Mouse (Mus musculus) kidney, postnatal 10 days (tissue): ENCODE results near the gene Fos.
"Not testable (repeated sequence)": the region's sequence is repeated elsewhere in the genome, so short reads cannot be mapped to it uniquely, and the experiment has no call there.

ENCODE experiments used
- DNase-seq: peaks from one replicate; pipeline ENCODE4 v3.0.0; 2021; ENCODE audit warnings: mixed read lengths

Fos gene

GRCm38 (mm10) chr12:85524859-85525495, 51.3 kb downstream of the Fos start:
- DNase-seq = not testable (repeated sequence)
